ENCODE assay signal across 15 mouse cellular contexts in the genomic region with DNA sequence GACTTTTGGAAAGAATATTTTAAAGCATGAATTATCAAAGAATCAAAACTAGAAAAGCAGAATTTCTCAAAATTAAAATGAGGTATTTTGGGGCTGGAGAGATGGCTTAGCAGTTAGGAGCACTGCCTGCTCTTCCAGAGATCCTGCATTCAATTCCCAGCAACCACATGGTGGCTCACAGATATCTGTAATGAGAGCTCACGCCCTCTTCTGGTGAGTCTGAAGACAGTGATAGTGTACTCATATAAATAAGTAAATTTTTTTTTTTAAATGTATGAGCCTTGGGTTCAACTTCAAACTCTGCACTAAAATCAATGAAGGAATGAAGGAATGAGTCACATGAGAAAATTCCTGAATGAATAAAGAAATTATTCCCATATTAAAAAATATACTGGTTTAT.
DNase-seq lines count a peak whose midpoint lies in the region; ATAC-seq and TF ChIP-seq lines count a peak whose summit lies in the region.
"Had no signal": no experiment of that assay in that cellular context is flagged by ENCODE, and none has a peak within 500 bp of the region (broad histone marks: within the 10 kb centered on the region; RNA-seq: fewer than 3 reads in every experiment).

No protein-coding gene starts in this region.

- H3K4me3 ChIP-seq in hindbrain, postnatal 0 days (ENCODE audit: low read length) = no peak overlapping the region
- H3K4me3 ChIP-seq in hindbrain, embryonic 12.5 days = no peak overlapping the region
- H3K4me3 ChIP-seq in midbrain, postnatal 0 days (ENCODE audit: low read depth, low read length) = no peak overlapping the region
- no peak overlapping the region for H3K4me3 ChIP-seq in midbrain, embryonic 15.5 days
- H3K4me3 ChIP-seq in stomach, postnatal 0 days (ENCODE audit: low read depth, low read length) = no peak overlapping the region
- H3K4me3 ChIP-seq: heart, embryonic 12.5 days; hindbrain, embryonic 15.5 days; megakaryocyte, embryonic 14.5 days had no signal

- H3K36me3 ChIP-seq in hindbrain, postnatal 0 days (ENCODE audit: insufficient read depth, low read length) = peaks cover 35% of the 10 kb centered on the region
- peaks cover 42% of the 10 kb centered on the region for H3K36me3 ChIP-seq in hindbrain, embryonic 12.5 days
- H3K36me3 ChIP-seq in midbrain, postnatal 0 days (ENCODE audit: insufficient read depth, low read length) = peaks cover 26% of the 10 kb centered on the region
- H3K36me3 ChIP-seq in midbrain, embryonic 15.5 days (replicated peaks) = peaks cover 36% of the 10 kb centered on the region
- H3K36me3 ChIP-seq in stomach, postnatal 0 days (ENCODE audit: control insufficient read depth, insufficient read depth, low read length) = peaks cover 6% of the 10 kb centered on the region

- TF ChIP-seq EP300 in stomach, postnatal 0 days (optimal IDR thresholded peaks at IDR 0.05) = no peak

- POLR2A ChIA-PET in Patski (lab: Charles Lee) = no interaction called here

- no peak overlapping the region for H3K9ac ChIP-seq in hindbrain, postnatal 0 days (replicated peaks; ENCODE audit: low read length)
- no peak overlapping the region for H3K9ac ChIP-seq in hindbrain, embryonic 12.5 days
- H3K9ac ChIP-seq in midbrain, postnatal 0 days (replicated peaks; ENCODE audit: low read length, poor library complexity, severe bottlenecking) = no peak overlapping the region
- H3K9ac ChIP-seq in midbrain, embryonic 15.5 days = no peak overlapping the region
- no peak overlapping the region for H3K9ac ChIP-seq in stomach, postnatal 0 days (ENCODE audit: low read length)
- H3K9ac ChIP-seq: heart, embryonic 12.5 days; hindbrain, embryonic 15.5 days had no signal

- DNase-seq in hindbrain, postnatal 0 days (ENCODE audit: low spot score) = peak; percentile 34
- DNase-seq in midbrain, postnatal 0 days (ENCODE audit: low spot score) = peak; percentile 16
- DNase-seq in Patski (ENCODE audit: low read depth, low spot score) = no peak
- DNase-seq in stomach, postnatal 0 days (ENCODE audit: low spot score) = no peak
- no peak for DNase-seq in urinary bladder, adult 18-20 months (ENCODE audit: low spot score in 2 of 2)
- DNase-seq in natural killer cell, adult 2 months (ENCODE audit: low spot score in 2 of 2) = no peak
- DNase-seq: cerebellum, adult 2 months; kidney, postnatal 14 days; thymus, adult 2 months had no signal

- no peak for ATAC-seq in hindbrain, postnatal 0 days
- no peak for ATAC-seq in hindbrain, embryonic 12.5 days (ENCODE audit: low FRiP score)
- ATAC-seq in midbrain, postnatal 0 days (ENCODE audit: low FRiP score) = no peak
- no peak for ATAC-seq in midbrain, embryonic 15.5 days (replicated peaks)
- no peak for ATAC-seq in Patski
- no peak for ATAC-seq in stomach, postnatal 0 days (ENCODE audit: low FRiP score, low TSS enrichment)

- TF ChIP-seq CTCF in hindbrain, postnatal 0 days (IDR thresholded peaks at IDR 0.05; ENCODE audit: low read depth) = peak; percentile 50
- peak; percentile 60 for TF ChIP-seq CTCF in midbrain, postnatal 0 days (IDR thresholded peaks at IDR 0.05)
- TF ChIP-seq CTCF in Patski (IDR thresholded peaks at IDR 0.05) = peak; percentile 25
- peak; percentile 61 for TF ChIP-seq CTCF in stomach, postnatal 0 days (IDR thresholded peaks at IDR 0.05; ENCODE audit: low read depth)

- no peaks in the 10 kb centered on the region for H3K27me3 ChIP-seq in hindbrain, postnatal 0 days (ENCODE audit: insufficient read depth, low read length)
- H3K27me3 ChIP-seq in hindbrain, embryonic 12.5 days = no peaks in the 10 kb centered on the region
- no peaks in the 10 kb centered on the region for H3K27me3 ChIP-seq in midbrain, postnatal 0 days (ENCODE audit: insufficient read depth, low read length)
- H3K27me3 ChIP-seq in midbrain, embryonic 15.5 days (replicated peaks) = no peaks in the 10 kb centered on the region
- H3K27me3 ChIP-seq in Patski = no peaks in the 10 kb centered on the region
- no peaks in the 10 kb centered on the region for H3K27me3 ChIP-seq in stomach, postnatal 0 days (ENCODE audit: control insufficient read depth, insufficient read depth, low read length)
- H3K27me3 ChIP-seq: heart, embryonic 12.5 days; hindbrain, embryonic 15.5 days; megakaryocyte, embryonic 14.5 days had no signal

- CTCF ChIA-PET in Patski (lab: Charles Lee) = no interaction called here

- no peaks in the 10 kb centered on the region for H3K4me1 ChIP-seq in hindbrain, postnatal 0 days (ENCODE audit: insufficient read depth, low read length)
- H3K4me1 ChIP-seq in hindbrain, embryonic 12.5 days = no peaks in the 10 kb centered on the region
- no peaks in the 10 kb centered on the region for H3K4me1 ChIP-seq in midbrain, postnatal 0 days (ENCODE audit: insufficient read depth, low read length)
- no peaks in the 10 kb centered on the region for H3K4me1 ChIP-seq in midbrain, embryonic 15.5 days
- no peaks in the 10 kb centered on the region for H3K4me1 ChIP-seq in stomach, postnatal 0 days (replicated peaks; ENCODE audit: control insufficient read depth, insufficient read depth)
- H3K4me1 ChIP-seq: heart, embryonic 12.5 days; hindbrain, embryonic 15.5 days had no signal

- no peak overlapping the region for H3K27ac ChIP-seq in hindbrain, postnatal 0 days
- no peak overlapping the region for H3K27ac ChIP-seq in hindbrain, embryonic 12.5 days
- H3K27ac ChIP-seq in midbrain, postnatal 0 days (ENCODE audit: low read depth, low read length) = no peak overlapping the region
- H3K27ac ChIP-seq in midbrain, embryonic 15.5 days = no peak overlapping the region
- no peak overlapping the region for H3K27ac ChIP-seq in stomach, postnatal 0 days (replicated peaks)
- H3K27ac ChIP-seq: hindbrain, embryonic 15.5 days had no signal

- no peak overlapping the region for H3K4me2 ChIP-seq in hindbrain, postnatal 0 days (ENCODE audit: low read depth, low read length)
- no peak overlapping the region for H3K4me2 ChIP-seq in hindbrain, embryonic 12.5 days (replicated peaks)
- no peak overlapping the region for H3K4me2 ChIP-seq in midbrain, postnatal 0 days (ENCODE audit: low read depth, low read length, poor library complexity, severe bottlenecking)
- H3K4me2 ChIP-seq in midbrain, embryonic 15.5 days = no peak overlapping the region
- H3K4me2 ChIP-seq in stomach, postnatal 0 days (replicated peaks; ENCODE audit: low read depth) = no peak overlapping the region
- H3K4me2 ChIP-seq: heart, embryonic 12.5 days; hindbrain, embryonic 15.5 days; liver, embryonic 11.5 days had no signal

- no peaks in the 10 kb centered on the region for H3K9me3 ChIP-seq in hindbrain, postnatal 0 days (ENCODE audit: low read length)
- no peaks in the 10 kb centered on the region for H3K9me3 ChIP-seq in hindbrain, embryonic 12.5 days (replicated peaks)
- no peaks in the 10 kb centered on the region for H3K9me3 ChIP-seq in midbrain, postnatal 0 days (ENCODE audit: low read length)
- no peaks in the 10 kb centered on the region for H3K9me3 ChIP-seq in midbrain, embryonic 15.5 days
- H3K9me3 ChIP-seq in stomach, postnatal 0 days (ENCODE audit: control insufficient read depth, low read length) = no peaks in the 10 kb centered on the region
- H3K9me3 ChIP-seq: heart, embryonic 12.5 days; hindbrain, embryonic 15.5 days; megakaryocyte, embryonic 14.5 days had no signal

- in situ Hi-C loops in Patski (cut with MboI; ENCODE audit: low pct_unique_long_range_greater_than_20kb) = no loop called here

- WGBS in hindbrain, postnatal 0 days = 54% methylated on average over 1 of the region's 1 CpGs
- WGBS in hindbrain, embryonic 12.5 days = 60% methylated on average over 1 of the region's 1 CpGs
- 59% methylated on average over 1 of the region's 1 CpGs for WGBS in midbrain, postnatal 0 days
- WGBS in midbrain, embryonic 15.5 days = 57% methylated on average over 1 of the region's 1 CpGs
- WGBS in stomach, postnatal 0 days = 58% methylated on average over 1 of the region's 1 CpGs

Comparison
In these comparisons a context has a peak if more than half of its experiments do, and no peak if none do; other contexts are left out.
1. DNase-seq: peak in hindbrain, postnatal 0 days (single experiment) and midbrain, postnatal 0 days (single experiment); none in Patski (single experiment), stomach, postnatal 0 days (single experiment), urinary bladder, adult 18-20 months (0 of 2) and natural killer cell, adult 2 months (0 of 2).
2. Peak in every context shown above with its lines, with median percentiles within 50 percentile points of each other: CTCF ChIP-seq.